ENCODE assay signal across 17 mouse cellular contexts in the genomic region with DNA sequence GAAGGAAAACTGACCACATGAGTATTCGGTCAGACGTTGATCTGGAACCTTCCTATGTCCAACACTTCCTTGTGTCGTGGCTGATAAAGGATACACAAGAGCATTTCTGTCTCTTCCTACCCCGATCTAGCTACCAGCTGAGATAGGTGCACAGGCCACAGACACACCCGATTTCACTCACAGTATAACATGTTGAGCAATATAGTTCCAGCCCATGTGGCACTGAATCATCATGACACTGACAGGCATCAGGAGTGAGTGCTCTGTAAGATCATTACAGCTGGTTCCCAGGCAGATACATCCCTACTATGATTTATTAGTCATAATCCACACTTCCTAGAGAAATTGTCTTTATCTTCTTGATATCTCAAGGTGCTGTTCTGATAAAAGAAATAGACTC. TPM values are rescaled to one million over a fixed set of nuclear protein-coding genes. Genes with fewer than 3 reads are reported as not detected.
DNase-seq lines count a peak whose midpoint lies in the region; ATAC-seq lines count a peak whose summit lies in the region.
"Had no signal": no experiment of that assay in that cellular context is flagged by ENCODE, and none has a peak within 500 bp of the region (broad histone marks: within the 10 kb centered on the region; RNA-seq: fewer than 3 reads in every experiment).

No protein-coding gene starts in this region.

- peak; percentile 61 for DNase-seq in lung, postnatal 36 days
- no peak for DNase-seq in lung, postnatal 10 days
- no peak for DNase-seq in embryo, embryonic 10 days (ENCODE audit: low spot score)
- no peak for DNase-seq in kidney, postnatal 10 days
- DNase-seq: adrenal gland, postnatal 36 days; cerebellum, adult 2 months; cerebellum, postnatal 36 days; gastrocnemius, postnatal 36 days; lung, embryonic 14.5 days; thymus, postnatal 36 days had no signal

- ATAC-seq in granulocyte monocyte progenitor cell, adult 5-6 weeks (replicated peaks; ENCODE audit: poor library complexity, severe bottlenecking), result peak; percentile 73
- ATAC-seq in megakaryocyte progenitor cell, adult 5-6 weeks (replicated peaks; ENCODE audit: poor library complexity), result peak; percentile 70
- ATAC-seq in erythroid progenitor cell, adult 5-6 weeks (replicated peaks; ENCODE audit: low FRiP score, poor library complexity, severe bottlenecking), result no peak
- ATAC-seq: forebrain, embryonic 13.5 days; inflammation-experienced regulatory T-cells, adult 6 months; liver, embryonic 12.5 days; midbrain, embryonic 13.5 days had no signal

RNA-seq across cellular contexts. Expression of a gene that starts 54.7 kb away (rescaled TPM):
- total RNA-seq in granulocyte monocyte progenitor cell, adult 5-6 weeks (2014; fragmentation: Nextera tagmentation), result not detected in 2 replicates
- 0.77 and 0.86 TPM in 2 replicates for total RNA-seq in granulocyte monocyte progenitor cell, adult 5-6 weeks (2017)
- total RNA-seq in megakaryocyte progenitor cell, adult 5-6 weeks (2015), result 1.0 and 1.6 TPM in 2 replicates
- total RNA-seq in megakaryocyte progenitor cell, adult 5-6 weeks (2017), result 1.6 and 5.0 TPM in 2 replicates
- total RNA-seq in erythroid progenitor cell, adult 5-6 weeks (2015; ENCODE audit: low replicate concordance), result 0.72 TPM in 1 of 2 replicates, not detected in the other
- total RNA-seq in erythroid progenitor cell, adult 5-6 weeks (2017; ENCODE audit: low replicate concordance), result 2.6 TPM in 1 of 2 replicates, not detected in the other
